Mouse (Mus musculus) kidney, embryonic 15.5 days (tissue): ENCODE measurements at regions not wholly inside any gene's neighbourhood (a gene's known extent, or its start where the extent isn't known, plus 50 kb on each side); places are given as distances from the start of the nearest gene placed in this dataset.

ENCODE experiments used
- ATAC-seq: fragments of 200-750 bp; cut with Nextera tagmentation; replicated peaks from 2 replicates; pipeline ENCODE4 v1.8.0; 2017; ENCODE audit warnings: moderate TSS enrichment; ENCODE audit not compliant: low FRiP score
- H3K27ac ChIP-seq: fragments of 300-500 bp; sonication (generic); 2 replicates; pipeline ENCODE4 v1.5.1; 2015; ENCODE audit warnings: mild to moderate bottlenecking, inconsistent platforms
- H3K27me3 ChIP-seq: fragments of 300-500 bp; sonication (generic); 2 replicates; pipeline ENCODE4 v1.6.1; 2015; ENCODE audit warnings: inconsistent platforms
- H3K36me3 ChIP-seq: fragments of 300-500 bp; sonication (generic); 2 replicates; pipeline ENCODE4 v1.6.1; 2015; ENCODE audit warnings: inconsistent platforms
- H3K4me1 ChIP-seq: fragments of 300-500 bp; sonication (generic); 2 replicates; pipeline ENCODE4 v1.6.1; 2015; ENCODE audit warnings: inconsistent platforms
- H3K4me2 ChIP-seq: fragments of 300-500 bp; sonication (generic); 2 replicates; pipeline ENCODE4 v1.6.1; 2015; ENCODE audit warnings: moderate library complexity, mild to moderate bottlenecking, inconsistent platforms
- H3K4me3 ChIP-seq: fragments of 300-500 bp; sonication (generic); replicated peaks from 2 replicates; pipeline ENCODE4 v1.5.1; 2015; ENCODE audit warnings: mild to moderate bottlenecking, inconsistent platforms
- H3K9ac ChIP-seq: fragments of 300-500 bp; sonication (generic); 2 replicates; pipeline ENCODE4 v1.6.1; 2015; ENCODE audit warnings: mild to moderate bottlenecking, inconsistent platforms
- H3K9me3 ChIP-seq: fragments of 300-500 bp; sonication (generic); replicated peaks from 2 replicates; pipeline ENCODE4 v1.6.1; 2016; ENCODE audit warnings: inconsistent platforms
- WGBS: fragments of 180-500 bp; shearing (Covaris S2); methylation state at CpG from one replicate; pipeline ENCODE4 v1.1.7; 2015; ENCODE audit warnings: mixed read lengths; 5-methylcytosine and 5-hydroxymethylcytosine counted together

DNA sequence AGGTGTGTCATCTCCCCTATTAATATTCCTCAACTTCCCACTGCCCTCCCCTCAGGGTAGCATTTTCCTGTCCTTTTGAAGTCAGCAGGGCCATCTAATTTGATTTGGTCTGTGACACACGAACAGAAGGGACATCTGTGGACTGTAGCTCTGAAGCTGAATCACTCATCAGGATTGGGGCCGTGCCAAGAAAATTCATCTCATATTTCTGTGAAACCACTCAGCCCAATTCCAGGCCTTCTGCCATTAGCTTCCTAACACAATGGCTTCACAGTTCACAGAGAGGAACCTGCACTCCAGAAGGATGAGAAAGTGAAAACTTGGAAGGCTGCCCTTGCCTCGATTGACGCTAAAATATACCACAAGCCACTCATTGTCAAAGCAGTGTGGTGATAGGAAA lies 86.1 kb downstream of the Abhd5 start:
- WGBS: 73% methylated on average over 4 of the region's 4 CpGs
- Histone ChIP-seq H3K4me2 (no peak overlapping the region), H3K9me3 (no peaks in the 10 kb centered on the region), H3K27me3 (no peaks in the 10 kb centered on the region), H3K4me3 (no peak overlapping the region), H3K4me1 (no peaks in the 10 kb centered on the region), H3K36me3 (no peaks in the 10 kb centered on the region), H3K27ac (no peak overlapping the region), H3K9ac (no peak overlapping the region)
- ATAC-seq: no peak

DNA sequence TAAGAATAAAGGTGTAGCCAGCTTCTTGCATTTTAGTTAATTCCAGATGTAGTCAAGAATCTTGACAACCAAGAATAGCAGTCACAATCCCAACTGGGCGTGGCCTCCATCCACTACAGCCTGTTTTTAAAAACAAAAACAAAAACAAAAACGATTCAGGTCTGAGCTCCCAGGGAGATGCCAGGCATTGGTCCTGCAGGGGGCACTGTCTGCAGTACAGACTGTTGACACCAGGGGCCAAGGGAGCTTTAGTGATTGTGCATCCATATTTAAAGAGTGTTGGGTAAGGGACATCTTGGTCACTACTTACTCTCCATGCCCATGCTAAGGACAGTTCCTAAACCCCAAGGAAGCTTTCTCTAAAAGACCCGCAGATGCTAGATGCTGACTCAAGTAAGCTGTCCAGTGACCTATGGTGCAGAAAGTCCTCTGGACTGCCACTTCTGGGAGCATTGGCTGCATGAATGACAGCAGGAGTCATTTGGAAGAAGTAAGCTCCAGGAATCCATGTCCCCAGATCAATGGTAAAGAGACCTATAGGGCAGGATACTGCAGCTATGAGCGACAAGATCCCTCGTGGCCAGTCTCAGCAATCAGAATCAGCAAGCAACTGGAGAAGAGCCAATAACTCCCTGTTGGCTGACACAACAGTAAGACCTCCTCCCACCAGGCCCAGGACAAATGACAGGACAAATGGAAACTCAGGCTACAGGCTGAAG lies 95.1 kb downstream of the Abhd5 start:
- no peaks in the 10 kb centered on the region for H3K9me3 ChIP-seq
- no peak for ATAC-seq

DNA sequence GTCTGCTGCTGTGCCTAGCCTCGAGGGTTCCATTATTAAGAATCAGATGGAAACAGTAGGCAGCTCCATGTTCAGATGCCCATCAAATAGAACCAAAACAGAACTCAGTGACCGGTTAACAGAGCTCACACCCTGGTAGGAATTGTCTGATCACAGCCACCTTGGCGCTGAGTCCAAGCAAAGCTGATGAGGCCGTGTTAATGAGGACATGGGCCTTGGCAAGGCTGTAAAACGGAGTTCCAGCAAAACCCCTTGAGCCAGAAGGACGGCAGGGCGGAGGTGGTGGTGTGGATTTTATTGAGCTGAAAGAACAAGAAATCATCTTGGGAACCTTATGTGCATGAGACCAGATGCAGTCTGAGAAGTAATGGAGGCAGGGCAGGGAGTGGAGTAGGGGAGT lies 96.2 kb downstream of the Abhd5 start:
- Histone ChIP-seq H3K9me3 (no peaks in the 10 kb centered on the region), H3K9ac (no peak overlapping the region), H3K36me3 (no peaks in the 10 kb centered on the region), H3K4me2 (no peak overlapping the region), H3K27me3 (no peaks in the 10 kb centered on the region), H3K4me1 (no peaks in the 10 kb centered on the region), H3K27ac (no peak overlapping the region), H3K4me3 (no peak overlapping the region)
- WGBS: 53% methylated on average over 7 of the region's 7 CpGs
- no peak for ATAC-seq

More for the DNA sequence above, 95.1 kb downstream of the Abhd5 start:
- H3K27me3 ChIP-seq: no peaks in the 10 kb centered on the region
- H3K36me3 ChIP-seq: no peaks in the 10 kb centered on the region
- H3K27ac ChIP-seq: no peak overlapping the region
- H3K9ac ChIP-seq: no peak overlapping the region
- 68% methylated on average over 5 of the region's 5 CpGs for WGBS
- no peak overlapping the region for H3K4me2 ChIP-seq
- no peaks in the 10 kb centered on the region for H3K4me1 ChIP-seq
- no peak overlapping the region for H3K4me3 ChIP-seq

DNA sequence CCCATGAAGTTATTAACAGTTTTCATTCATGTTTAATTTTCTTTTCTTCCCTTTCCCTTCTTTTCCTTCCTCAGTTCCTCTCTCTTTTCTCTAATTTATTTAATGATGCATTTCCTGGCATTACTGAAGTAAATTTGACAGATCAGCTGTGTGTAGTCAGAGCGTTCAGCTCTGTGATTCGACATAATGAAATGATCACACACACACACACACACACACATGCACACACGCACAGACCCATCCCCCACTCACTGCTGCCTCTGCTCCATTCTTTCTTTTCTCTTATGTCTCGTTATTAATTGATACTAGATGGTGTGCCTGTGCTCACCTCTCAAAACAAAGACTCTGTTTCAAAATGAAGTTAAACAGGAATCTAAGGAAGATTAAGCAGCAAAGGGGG lies 96.9 kb downstream of the Abhd5 start:
- H3K4me2 ChIP-seq: no peak overlapping the region
- H3K27ac ChIP-seq: no peak overlapping the region
- H3K9me3 ChIP-seq: no peaks in the 10 kb centered on the region
- no peak for ATAC-seq
- H3K9ac ChIP-seq: no peak overlapping the region
- H3K4me1 ChIP-seq: no peaks in the 10 kb centered on the region
- WGBS: 69% methylated on average over 4 of the region's 4 CpGs
- no peaks in the 10 kb centered on the region for H3K27me3 ChIP-seq
- no peaks in the 10 kb centered on the region for H3K36me3 ChIP-seq
- no peak overlapping the region for H3K4me3 ChIP-seq

DNA sequence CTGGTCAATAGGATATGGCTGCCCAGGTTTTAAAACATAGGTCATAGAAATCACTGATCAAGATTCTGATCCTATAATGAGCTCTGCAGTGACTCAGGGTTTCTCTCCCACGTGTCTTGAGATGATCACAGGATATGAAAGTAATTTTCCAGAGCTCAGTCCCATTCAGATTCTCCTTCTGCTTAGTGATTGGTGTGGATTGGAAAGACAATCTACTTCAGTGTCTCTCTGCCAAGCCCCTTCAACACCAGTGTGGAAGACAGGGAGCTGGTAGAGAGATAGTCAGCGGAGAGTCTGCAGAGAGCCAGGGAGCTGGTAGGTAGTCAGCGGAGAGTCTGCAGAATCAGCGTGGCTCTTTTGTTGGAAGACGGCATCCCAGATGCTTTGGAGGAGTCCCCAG lies 99.1 kb downstream of the Abhd5 start:
- whole genome bisulfite sequencing: 73% methylated on average over 5 of the region's 5 CpGs
- no peaks in the 10 kb centered on the region for H3K27me3 ChIP-seq
- no peak overlapping the region for H3K9ac ChIP-seq
- no peaks in the 10 kb centered on the region for H3K4me1 ChIP-seq
- H3K27ac ChIP-seq: no peak overlapping the region
- no peak overlapping the region for H3K4me3 ChIP-seq
- H3K36me3 ChIP-seq: no peaks in the 10 kb centered on the region
- no peaks in the 10 kb centered on the region for H3K9me3 ChIP-seq
- H3K4me2 ChIP-seq: no peak overlapping the region
- no peak for ATAC-seq

DNA sequence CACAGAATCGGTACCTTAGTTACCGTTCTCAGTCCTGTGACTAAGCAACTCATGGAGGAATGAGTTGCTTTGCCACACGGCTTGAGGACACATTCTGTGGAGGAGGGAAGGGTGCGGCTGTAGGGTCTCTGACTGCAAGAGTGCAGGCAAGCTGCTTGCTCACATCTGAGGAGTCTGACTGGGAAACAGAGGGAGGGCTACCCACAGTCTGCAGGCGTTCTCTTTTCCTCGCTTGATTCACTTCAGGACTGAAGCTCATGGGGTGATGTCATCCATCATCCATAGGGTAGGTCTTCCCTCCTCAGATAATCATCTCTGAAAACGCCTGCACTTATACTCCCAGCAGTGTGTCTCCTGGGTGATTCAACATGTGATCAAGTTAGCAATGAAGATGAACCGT lies 103.9 kb downstream of the Abhd5 start:
- 73% methylated on average over 8 of the region's 8 CpGs for WGBS
- H3K4me1 ChIP-seq: no peaks in the 10 kb centered on the region

DNA sequence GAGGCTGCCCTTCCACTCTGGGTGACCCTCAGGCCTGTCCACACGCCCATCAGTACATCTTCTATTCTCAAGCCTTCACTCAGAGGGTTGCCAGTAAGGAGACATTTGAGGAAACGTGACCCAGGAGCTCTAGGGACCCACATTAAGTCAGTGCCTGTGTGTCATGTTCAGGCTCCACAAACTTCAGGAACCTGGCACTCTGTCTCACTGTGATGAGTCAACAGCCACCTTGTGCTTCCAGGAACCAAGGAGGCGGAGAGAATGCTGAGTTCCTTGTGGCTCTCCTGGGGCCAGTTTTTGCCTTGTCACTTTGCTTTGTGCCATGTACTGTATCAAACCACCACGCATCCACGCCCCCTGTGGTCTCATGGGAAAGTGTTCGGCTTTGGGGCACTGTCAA lies 104.4 kb downstream of the Abhd5 start:
- ATAC-seq: no peak
- H3K9ac ChIP-seq: no peak overlapping the region
- H3K9me3 ChIP-seq: no peaks in the 10 kb centered on the region
- no peaks in the 10 kb centered on the region for H3K36me3 ChIP-seq
- H3K27me3 ChIP-seq: no peaks in the 10 kb centered on the region
- H3K4me1 ChIP-seq: no peaks in the 10 kb centered on the region
- no peak overlapping the region for H3K4me3 ChIP-seq
- WGBS: 74% methylated on average over 6 of the region's 6 CpGs
- H3K4me2 ChIP-seq: no peak overlapping the region
- H3K27ac ChIP-seq: no peak overlapping the region

More for the DNA sequence above, 103.9 kb downstream of the Abhd5 start:
- Histone ChIP-seq H3K27ac (no peak overlapping the region), H3K36me3 (no peaks in the 10 kb centered on the region), H3K27me3 (no peaks in the 10 kb centered on the region), H3K9ac (no peak overlapping the region), H3K4me3 (no peak overlapping the region), H3K9me3 (no peaks in the 10 kb centered on the region), H3K4me2 (no peak overlapping the region)
- no peak for ATAC-seq

DNA sequence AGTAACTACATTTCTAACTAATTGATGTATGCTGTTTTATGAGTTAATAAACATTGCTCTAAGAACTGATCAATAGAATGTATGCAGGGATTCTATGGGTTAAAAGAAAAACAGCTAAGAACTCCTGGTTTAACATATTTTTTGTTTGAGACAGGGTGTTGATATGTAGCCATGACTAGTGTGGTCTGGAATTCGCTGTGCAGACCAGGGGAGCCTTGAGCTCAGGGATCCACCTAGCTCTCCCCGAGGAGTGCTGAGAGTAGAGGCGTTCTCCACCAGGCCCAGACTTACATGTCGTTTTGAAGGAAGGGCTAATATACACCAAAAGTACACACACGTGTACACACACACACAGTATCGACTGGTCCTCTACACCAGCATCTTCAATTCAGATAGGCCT lies 108.1 kb downstream of the Abhd5 start:
- no peak for ATAC-seq
- WGBS: 78% methylated on average over 6 of the region's 6 CpGs
- no peak overlapping the region for H3K9ac ChIP-seq
- H3K4me2 ChIP-seq: no peak overlapping the region
- no peaks in the 10 kb centered on the region for H3K4me1 ChIP-seq
- H3K4me3 ChIP-seq: no peak overlapping the region
- no peak overlapping the region for H3K27ac ChIP-seq
- no peaks in the 10 kb centered on the region for H3K27me3 ChIP-seq
- H3K36me3 ChIP-seq: no peaks in the 10 kb centered on the region
- H3K9me3 ChIP-seq: no peaks in the 10 kb centered on the region

DNA sequence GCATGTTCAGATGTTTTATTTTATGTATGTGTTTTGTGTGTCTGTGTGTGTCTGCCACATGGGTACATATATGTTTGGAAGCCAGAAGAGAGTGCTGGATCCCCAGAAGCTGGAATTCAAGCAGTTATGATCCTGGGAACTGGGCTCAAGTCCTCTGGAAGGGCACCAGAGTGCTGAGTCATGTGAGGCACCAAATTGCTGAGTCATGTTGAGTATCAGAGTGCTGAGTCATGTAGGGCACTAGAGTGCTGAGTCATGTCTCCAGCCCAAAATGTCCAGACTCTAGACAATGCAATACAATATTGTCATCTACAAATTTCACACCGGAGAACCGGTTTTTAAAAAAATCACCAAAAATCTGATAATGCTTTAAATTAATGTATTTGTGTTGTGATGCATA lies 120.1 kb downstream of the Abhd5 start:
- no peaks in the 10 kb centered on the region for H3K27me3 ChIP-seq
- H3K9ac ChIP-seq: no peak overlapping the region
- ATAC-seq: no peak
- no peaks in the 10 kb centered on the region for H3K4me1 ChIP-seq
- H3K9me3 ChIP-seq: no peaks in the 10 kb centered on the region
- no peaks in the 10 kb centered on the region for H3K36me3 ChIP-seq
- no peak overlapping the region for H3K4me2 ChIP-seq
- no peak overlapping the region for H3K27ac ChIP-seq
- WGBS: 98% methylated on average over 2 of the region's 2 CpGs
- H3K4me3 ChIP-seq: no peak overlapping the region

DNA sequence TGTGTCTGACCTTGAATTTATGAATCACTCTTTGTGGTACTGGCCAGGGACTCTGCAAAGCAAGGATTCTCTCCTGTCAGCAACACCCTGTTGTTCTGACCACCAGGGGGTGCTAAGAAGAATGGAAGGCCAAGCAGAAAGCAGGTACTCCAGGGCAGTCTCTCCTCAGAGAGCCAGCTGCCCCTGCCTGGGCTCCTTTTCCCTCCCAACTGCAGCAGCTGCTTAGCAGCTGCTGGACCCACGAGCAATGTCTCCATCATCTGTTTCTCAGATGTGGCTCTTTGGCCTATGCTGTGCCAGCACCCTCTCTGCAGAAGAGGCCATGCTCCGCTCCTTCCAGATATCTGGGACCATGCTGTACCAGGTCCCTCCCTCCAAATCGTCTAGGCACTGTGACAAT lies 124.9 kb downstream of the Abhd5 start:
- Histone ChIP-seq H3K4me1 (no peaks in the 10 kb centered on the region), H3K9me3 (no peaks in the 10 kb centered on the region), H3K27me3 (no peaks in the 10 kb centered on the region), H3K9ac (no peak overlapping the region), H3K4me3 (no peak overlapping the region), H3K27ac (no peak overlapping the region), H3K36me3 (no peaks in the 10 kb centered on the region), H3K4me2 (no peak overlapping the region)
- 53% methylated on average over 3 of the region's 3 CpGs for WGBS
- no peak for ATAC-seq

DNA sequence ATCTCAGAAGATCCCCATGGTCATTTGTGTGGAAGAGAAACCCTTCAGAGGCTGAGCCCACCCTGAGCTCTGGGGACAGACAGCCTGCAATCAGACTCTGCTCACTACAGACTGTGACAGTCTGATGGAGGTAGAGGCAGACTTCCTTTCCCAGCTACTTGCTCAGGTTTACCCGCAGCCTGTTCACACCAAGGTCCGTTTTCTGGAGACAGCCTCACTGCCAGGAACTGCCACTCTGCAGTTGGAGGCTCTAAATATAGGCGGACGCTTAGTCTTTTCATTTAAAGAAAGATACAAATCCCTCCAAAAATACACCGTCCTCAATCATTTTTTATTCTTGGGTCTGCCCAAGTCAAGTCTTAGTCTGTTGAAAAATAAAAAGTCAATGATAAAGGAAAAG lies 135.6 kb downstream of the Abhd5 start:
- ATAC-seq: no peak
- Histone ChIP-seq H3K9ac (no peak overlapping the region), H3K4me1 (no peaks in the 10 kb centered on the region), H3K4me3 (no peak overlapping the region), H3K27me3 (no peaks in the 10 kb centered on the region), H3K9me3 (no peaks in the 10 kb centered on the region), H3K36me3 (no peaks in the 10 kb centered on the region), H3K27ac (no peak overlapping the region), H3K4me2 (no peak overlapping the region)
- 77% methylated on average over 5 of the region's 5 CpGs for WGBS

DNA sequence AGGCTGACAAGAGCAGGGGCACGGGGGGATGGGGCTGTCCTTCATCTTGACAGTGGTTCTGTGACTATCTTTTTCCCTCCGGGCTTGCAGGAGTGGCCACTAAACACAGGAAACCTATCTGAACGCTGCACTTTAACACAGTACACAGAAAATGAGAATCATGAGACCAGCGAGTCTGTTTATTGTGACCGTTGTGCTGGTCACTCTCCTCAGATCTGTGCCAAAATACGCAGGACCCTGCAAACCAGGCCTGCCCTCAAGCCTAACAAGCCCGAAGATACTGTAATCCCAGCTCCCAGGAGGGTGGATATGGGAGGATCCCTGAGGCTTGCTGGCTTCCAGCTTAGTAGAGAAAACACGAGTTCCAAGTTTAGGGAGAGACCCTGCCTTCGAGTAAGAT lies 143.3 kb downstream of the Abhd5 start:
- H3K36me3 ChIP-seq: no peaks in the 10 kb centered on the region
- H3K27me3 ChIP-seq: no peaks in the 10 kb centered on the region
- H3K27ac ChIP-seq: no peak overlapping the region
- no peak overlapping the region for H3K4me2 ChIP-seq
- 77% methylated on average over 9 of the region's 9 CpGs for WGBS
- H3K9me3 ChIP-seq: no peaks in the 10 kb centered on the region
- no peak overlapping the region for H3K4me3 ChIP-seq
- H3K9ac ChIP-seq: no peak overlapping the region
- no peaks in the 10 kb centered on the region for H3K4me1 ChIP-seq
- ATAC-seq: no peak

DNA sequence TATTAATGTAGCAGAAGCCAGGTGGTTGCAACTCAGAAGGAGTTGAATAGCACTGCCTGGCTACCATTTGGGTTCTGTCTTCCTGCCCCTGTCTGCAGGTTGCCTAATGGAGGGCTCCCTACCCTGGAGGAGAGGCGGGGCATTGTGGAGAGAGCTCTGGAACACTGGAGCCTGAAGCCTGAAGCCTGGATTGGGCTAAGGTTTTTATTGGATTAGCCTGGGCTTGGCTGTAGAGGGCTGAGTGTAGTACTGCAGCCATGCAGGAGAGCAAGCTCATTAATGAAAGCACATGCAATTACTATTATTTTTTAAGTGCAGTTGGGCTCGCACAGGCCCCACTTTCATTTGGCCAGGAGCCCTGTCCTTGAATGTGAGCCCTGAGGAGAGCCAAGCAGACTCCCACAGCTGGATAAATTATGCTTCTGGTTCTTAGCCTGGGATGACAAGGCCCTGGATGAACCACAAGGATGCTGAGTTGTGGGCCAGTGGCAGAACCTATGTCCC lies 145.1 kb downstream of the Abhd5 start:
- Histone ChIP-seq H3K36me3 (no peaks in the 10 kb centered on the region), H3K27ac (no peak overlapping the region), H3K27me3 (no peaks in the 10 kb centered on the region), H3K9ac (no peak overlapping the region), H3K4me2 (no peak overlapping the region), H3K4me3 (no peak overlapping the region), H3K4me1 (no peaks in the 10 kb centered on the region; the same call in 1 of the 2 replicates), H3K9me3 (no peaks in the 10 kb centered on the region)
- no peak for ATAC-seq
- 78% methylated on average over 2 of the region's 2 CpGs for WGBS
